Mouse (Mus musculus) macrophage (primary cell): ENCODE data around the gene Hlcs. TPM values are rescaled to one million over a fixed set of nuclear protein-coding genes. Genes with fewer than 3 reads are reported as not detected.

Experiments used
- H3K27ac ChIP-seq: fragments of 350-480 bp; formaldehyde crosslinking; 2 replicates; pipeline ENCODE4 v1.9.0; 2021
- H3K36me3 ChIP-seq: fragments of 350-480 bp; formaldehyde crosslinking; 2 replicates; pipeline ENCODE4 v1.9.0; 2021; ENCODE audit errors: inconsistent target
- H3K4me3 ChIP-seq: fragments of 350-480 bp; formaldehyde crosslinking; 2 replicates; pipeline ENCODE4 v1.9.0; 2021; ENCODE audit errors: inconsistent target
- H3K79me2 ChIP-seq: fragments of 350-480 bp; formaldehyde crosslinking; 2 replicates; pipeline ENCODE4 v1.9.0; 2021; ENCODE audit errors: inconsistent target
- WGBS: methylation state at CpG from one replicate; pipeline ENCODE4 v1.1.7; 2026; ENCODE audit warnings: inconsistent platforms; ENCODE audit not compliant: missing documents; 5-methylcytosine and 5-hydroxymethylcytosine counted together
- polyA plus RNA-seq: library from polyadenylated mRNA; stranded (reverse); fragments of 250-400 nt; gene quantifications from 3 replicates; pipeline ENCODE4 v1.2.4, GENCODE M21; 2018; ENCODE audit warnings: inconsistent platforms

Gene Hlcs
- polyA plus RNA-seq, 1 experiment from 2014 or later: 5.2 TPM

- 19% methylated on average over 29 of the region's 39 CpGs for WGBS
- Histone ChIP-seq H3K27ac (no peak overlapping the region), H3K36me3 (no peaks in the 10 kb centered on the region), H3K4me3 (peak overlapping the region; percentile 37), H3K79me2 (no peaks in the 10 kb centered on the region)
Observed at GRCm38 (mm10) chr16:94289138-94290072, 24.0 kb downstream of the Hlcs start.

- Histone ChIP-seq H3K4me3 (no peak overlapping the region), H3K79me2 (no peaks in the 10 kb centered on the region), H3K27ac (no peak overlapping the region), H3K36me3 (no peaks in the 10 kb centered on the region)
- WGBS: 92% methylated on average over 9 of the region's 9 CpGs
Observed at GRCm38 (mm10) chr16:94287826-94288225, 25.5 kb downstream of the Hlcs start.

DNA sequence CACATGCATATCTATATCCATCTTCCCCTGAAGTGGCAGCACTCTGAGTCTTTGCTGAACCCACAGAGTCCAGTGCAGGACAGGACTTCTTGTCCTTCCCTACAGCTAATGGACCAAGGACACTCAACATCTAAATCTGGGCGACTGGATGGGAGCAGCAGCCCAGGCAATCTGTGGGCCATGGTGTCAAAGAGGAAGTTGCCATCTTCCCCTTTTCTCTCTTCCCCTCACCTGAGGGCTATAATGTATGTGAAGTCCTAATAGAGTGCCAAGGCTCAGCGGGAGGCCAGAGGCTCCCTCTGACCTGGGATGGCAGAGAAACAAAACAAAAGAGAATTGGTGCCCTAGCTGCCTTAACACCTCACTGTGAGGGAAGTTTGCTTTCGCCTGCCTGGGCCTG lies 29.4 kb downstream of the Hlcs start:
- H3K79me2 ChIP-seq: no peaks in the 10 kb centered on the region
- 75% methylated on average over 3 of the region's 3 CpGs for WGBS
- no peak overlapping the region for H3K4me3 ChIP-seq
- H3K27ac ChIP-seq: no peak overlapping the region
- H3K36me3 ChIP-seq: no peaks in the 10 kb centered on the region

DNA sequence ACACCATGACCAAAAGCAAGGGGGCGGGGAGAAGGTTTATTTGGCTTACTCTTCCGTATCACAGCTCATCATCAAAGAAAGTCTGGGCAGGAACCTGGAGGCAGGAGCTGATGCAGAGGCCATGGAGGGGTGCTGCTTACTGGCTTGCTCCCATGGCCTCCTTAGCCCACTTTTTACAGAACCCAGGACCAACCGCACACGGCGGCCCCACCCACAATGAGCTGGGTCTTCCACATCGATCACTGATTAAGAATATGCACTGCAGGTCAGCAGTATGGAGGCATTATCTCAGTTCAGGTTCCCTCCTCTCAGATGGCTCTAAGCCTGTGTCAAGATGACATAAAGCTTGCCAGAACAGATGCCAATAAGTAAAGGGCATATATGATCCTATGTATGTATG lies 42.5 kb downstream of the Hlcs start:
- Histone ChIP-seq H3K36me3 (no peaks in the 10 kb centered on the region), H3K79me2 (no peaks in the 10 kb centered on the region), H3K4me3 (no peak overlapping the region), H3K27ac (no peak overlapping the region)
- WGBS: 92% methylated on average over 6 of the region's 6 CpGs

- 10% methylated on average over 8 of the region's 9 CpGs for WGBS
- no peak overlapping the region for H3K4me3 ChIP-seq
- H3K36me3 ChIP-seq: no peaks in the 10 kb centered on the region
- H3K27ac ChIP-seq: no peak overlapping the region
- H3K79me2 ChIP-seq: no peaks in the 10 kb centered on the region
Observed at GRCm38 (mm10) chr16:94269635-94270034, 43.7 kb downstream of the Hlcs start.

- H3K27ac ChIP-seq: no peak overlapping the region
- H3K36me3 ChIP-seq: no peaks in the 10 kb centered on the region
- H3K4me3 ChIP-seq: no peak overlapping the region
- H3K79me2 ChIP-seq: no peaks in the 10 kb centered on the region
- WGBS: 53% methylated on average over 14 of the region's 14 CpGs
Observed at GRCm38 (mm10) chr16:94268205-94268604, 45.2 kb downstream of the Hlcs start.

GRCm38 (mm10) chr16:94264611-94265010 lies 48.8 kb downstream of the Hlcs start:
- Histone ChIP-seq H3K36me3 (no peaks in the 10 kb centered on the region), H3K27ac (no peak overlapping the region), H3K4me3 (no peak overlapping the region), H3K79me2 (no peaks in the 10 kb centered on the region)
- 83% methylated on average over 6 of the region's 6 CpGs for WGBS

DNA sequence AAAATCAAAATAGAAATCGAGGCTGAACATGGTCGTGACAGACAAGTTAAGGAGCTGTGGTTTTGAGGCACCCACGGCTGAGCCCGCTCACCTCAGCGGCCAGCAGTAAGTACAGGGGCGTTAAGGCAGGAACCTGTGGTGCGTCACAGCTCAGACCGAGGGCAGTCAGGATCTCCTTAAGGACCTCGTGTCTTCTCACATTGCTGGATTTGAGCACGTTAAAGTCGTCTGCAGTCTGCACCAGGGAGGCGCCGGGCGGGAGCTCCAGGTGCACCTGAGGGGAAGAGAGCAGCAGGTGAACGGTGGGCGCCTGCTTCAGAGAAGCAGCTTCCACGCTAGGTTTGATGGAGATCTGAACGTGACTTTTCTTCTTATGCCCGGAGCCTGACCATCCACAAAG lies 50.9 kb downstream of the Hlcs start:
- H3K79me2 ChIP-seq: no peaks in the 10 kb centered on the region
- no peak overlapping the region for H3K4me3 ChIP-seq
- H3K27ac ChIP-seq: no peak overlapping the region
- H3K36me3 ChIP-seq: no peaks in the 10 kb centered on the region
- 88% methylated on average over 19 of the region's 19 CpGs for WGBS

DNA sequence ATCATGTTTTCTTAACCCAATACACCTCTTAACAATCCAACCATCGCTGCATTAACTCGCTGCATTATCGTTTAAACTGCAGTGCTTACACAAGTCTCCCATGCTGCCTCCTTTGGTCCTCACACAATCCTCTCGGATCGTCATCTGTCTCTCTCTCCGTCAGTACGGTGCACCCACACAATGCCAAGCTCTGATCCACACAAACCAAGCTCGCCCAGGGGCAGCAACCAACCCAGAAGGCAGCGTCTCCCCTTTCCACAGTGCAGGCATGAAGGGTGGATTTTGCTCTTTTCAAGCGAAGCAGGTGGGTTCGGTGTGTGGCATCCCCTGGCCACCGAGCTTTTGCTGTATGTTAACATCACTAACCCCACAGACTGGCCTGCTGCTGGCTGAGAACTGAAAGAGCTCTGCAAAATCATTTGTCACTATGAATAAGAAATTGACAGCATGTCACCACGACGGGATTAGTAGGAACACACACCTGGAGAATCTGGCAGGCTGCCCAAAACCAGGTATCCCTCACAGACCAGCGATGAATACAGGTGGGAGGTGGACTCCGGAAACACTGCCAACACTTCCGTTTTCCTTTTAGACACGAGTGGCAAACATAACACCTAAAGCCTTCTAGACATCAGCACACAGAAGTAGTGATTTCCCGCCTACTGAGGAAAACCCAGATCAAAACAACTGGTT lies 52.3 kb downstream of the Hlcs start:
- Histone ChIP-seq H3K27ac (no peak overlapping the region), H3K4me3 (no peak overlapping the region), H3K36me3 (no peaks in the 10 kb centered on the region), H3K79me2 (no peaks in the 10 kb centered on the region)
- 92% methylated on average over 19 of the region's 19 CpGs for WGBS

DNA sequence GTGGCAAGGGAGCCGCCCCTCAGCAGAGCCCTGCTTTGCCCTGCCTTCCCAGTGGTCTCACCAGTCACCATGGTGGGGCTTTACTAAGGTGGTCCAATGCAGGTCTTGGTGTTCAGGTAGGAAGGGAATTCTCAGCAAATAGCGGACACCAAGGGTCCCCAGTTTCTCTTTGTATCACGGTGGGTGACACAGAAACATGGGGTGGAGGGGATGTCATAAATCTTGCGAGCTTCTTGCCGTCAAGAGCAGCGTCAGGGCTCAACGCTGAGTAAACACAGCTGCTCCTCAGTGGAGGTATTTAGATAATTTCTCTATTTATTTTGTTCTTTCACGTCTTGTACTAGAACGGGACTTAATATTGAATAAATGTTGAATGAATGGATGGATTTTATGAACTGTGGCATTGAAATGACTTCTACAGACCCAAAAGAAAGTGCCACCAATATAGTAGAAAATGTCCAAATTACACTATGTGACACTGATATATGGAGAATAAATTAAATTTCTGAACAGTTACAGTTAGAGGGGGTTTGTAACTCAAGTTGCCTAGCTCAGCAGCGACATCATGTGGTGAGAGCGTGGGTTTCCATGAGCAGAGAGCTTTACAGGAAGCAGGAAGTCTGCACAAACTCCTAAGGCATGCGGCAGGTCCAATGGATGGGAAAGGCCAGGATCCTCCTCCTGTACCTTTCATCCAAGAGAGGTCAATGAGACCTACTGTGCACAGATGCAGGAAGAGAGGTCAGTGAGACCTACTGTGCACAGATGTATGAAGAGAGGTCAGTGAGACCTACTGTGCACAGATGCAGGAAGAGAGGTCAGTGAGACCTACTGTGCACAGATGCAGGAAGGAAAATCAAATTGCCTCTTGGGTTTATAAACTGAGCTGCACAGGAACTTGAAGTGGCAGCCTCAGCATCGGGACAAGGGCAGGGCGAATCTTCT lies 54.7 kb downstream of the Hlcs start:
- H3K4me3 ChIP-seq: no peak overlapping the region
- H3K36me3 ChIP-seq: no peaks in the 10 kb centered on the region
- H3K79me2 ChIP-seq: no peaks in the 10 kb centered on the region
- 72% methylated on average over 14 of the region's 14 CpGs for WGBS
- no peak overlapping the region for H3K27ac ChIP-seq

DNA sequence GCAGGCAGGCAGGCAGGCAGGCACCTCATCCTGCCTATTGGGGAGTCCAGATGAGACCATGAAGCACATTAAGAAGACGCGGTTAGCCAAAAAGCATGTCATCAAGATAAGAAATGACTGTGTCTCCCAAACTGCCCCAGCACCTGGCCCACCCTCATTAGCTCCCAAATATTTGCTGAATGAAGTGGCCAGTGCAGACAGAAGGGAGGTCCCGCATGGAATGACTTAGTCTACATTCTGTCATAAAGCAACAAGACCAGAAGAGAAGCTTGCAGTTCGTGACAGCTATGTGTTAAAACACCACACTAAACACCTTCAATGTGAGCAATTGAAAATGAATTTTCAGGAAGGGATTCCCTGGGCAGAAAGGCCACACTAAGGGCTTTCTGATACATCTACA lies 57.8 kb downstream of the Hlcs start:
- 91% methylated on average over 4 of the region's 4 CpGs for WGBS
- Histone ChIP-seq H3K36me3 (no peaks in the 10 kb centered on the region), H3K79me2 (no peaks in the 10 kb centered on the region), H3K4me3 (no peak overlapping the region), H3K27ac (no peak overlapping the region)

DNA sequence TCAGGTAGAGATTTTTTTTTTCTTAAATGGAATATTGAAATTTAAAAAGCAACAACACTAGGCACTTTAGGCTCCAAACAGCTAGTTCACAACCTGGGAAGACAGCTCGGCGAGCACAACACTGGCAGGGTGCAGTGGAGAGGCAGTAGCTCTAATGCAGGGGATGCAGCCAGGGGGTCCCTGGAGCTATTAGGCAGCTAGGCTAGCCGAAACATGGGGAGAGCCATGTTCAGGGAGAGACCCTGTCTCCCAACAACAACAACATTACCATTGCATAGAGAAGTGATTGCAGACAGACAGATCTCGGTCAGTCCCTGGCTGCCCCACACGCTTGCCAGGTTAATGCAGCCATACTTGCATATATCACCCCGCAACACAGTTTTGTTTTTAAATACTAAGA lies 58.3 kb downstream of the Hlcs start:
- Histone ChIP-seq H3K4me3 (no peak overlapping the region), H3K27ac (no peak overlapping the region), H3K79me2 (no peaks in the 10 kb centered on the region), H3K36me3 (no peaks in the 10 kb centered on the region)
- WGBS: 94% methylated on average over 6 of the region's 6 CpGs

GRCm38 (mm10) chr16:94254415-94254891 lies 58.9 kb downstream of the Hlcs start:
- WGBS: 92% methylated on average over 12 of the region's 12 CpGs
- H3K36me3 ChIP-seq: no peaks in the 10 kb centered on the region
- no peak overlapping the region for H3K4me3 ChIP-seq
- no peaks in the 10 kb centered on the region for H3K79me2 ChIP-seq
- H3K27ac ChIP-seq: no peak overlapping the region

DNA sequence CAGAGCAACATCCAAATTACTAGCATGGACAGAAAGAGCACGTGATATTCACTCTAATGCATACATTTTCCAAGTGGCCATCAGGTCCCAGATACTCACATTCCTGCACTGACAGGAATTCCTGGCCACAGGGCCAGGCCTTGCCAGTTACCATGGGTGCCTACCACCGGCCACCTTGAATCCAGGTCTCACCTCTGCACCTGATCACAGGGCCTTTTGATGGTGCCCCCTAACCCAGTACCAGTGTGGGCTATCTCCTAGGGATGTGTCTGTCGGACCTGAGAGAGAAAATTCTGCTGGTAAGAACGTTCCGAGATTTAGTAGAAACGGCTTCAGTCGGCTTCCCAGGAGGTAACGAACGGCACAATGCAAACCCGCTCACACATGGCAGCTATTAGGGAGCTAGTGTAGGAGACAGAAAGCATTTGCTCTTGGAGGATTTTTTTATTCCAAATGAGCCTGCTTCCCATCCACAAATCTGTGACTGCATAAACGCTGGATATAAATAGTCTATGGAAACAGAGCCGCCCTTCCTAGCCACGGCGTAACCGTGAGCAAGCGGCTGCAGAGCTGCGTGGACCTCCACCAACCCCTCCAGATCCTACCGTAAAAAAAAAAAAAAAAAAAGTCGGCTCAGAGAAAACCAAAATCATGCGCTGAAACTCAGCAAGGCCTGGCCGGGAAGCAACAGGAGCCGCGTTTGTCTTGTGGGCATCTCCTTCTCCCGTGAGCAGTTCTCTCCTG lies 59.5 kb downstream of the Hlcs start:
- WGBS: 94% methylated on average over 24 of the region's 24 CpGs
- H3K79me2 ChIP-seq: no peaks in the 10 kb centered on the region
- no peak overlapping the region for H3K27ac ChIP-seq
- no peaks in the 10 kb centered on the region for H3K36me3 ChIP-seq
- no peak overlapping the region for H3K4me3 ChIP-seq
